Mouse (Mus musculus) E14TG2a.4 (cell line): Measurements from ENCODE around the gene Mlana.

Experiments used
- H3K27me3 ChIP-seq: 2 replicates; pipeline ENCODE4 v1.6.1; 2014; ENCODE audit warnings: low read length, control low read depth; ENCODE audit not compliant: insufficient read depth
- H3K36me3 ChIP-seq: 2 replicates; pipeline ENCODE4 v1.6.1; 2014; ENCODE audit warnings: low read length, control low read depth; ENCODE audit not compliant: insufficient read depth
- H3K4me1 ChIP-seq: replicated peaks from 2 replicates; pipeline ENCODE4 v1.6.1; 2014; ENCODE audit warnings: low read depth, low read length, control low read depth
- H3K4me3 ChIP-seq: replicated peaks from 2 replicates; pipeline ENCODE4 v1.5.1; 2014; ENCODE audit warnings: mild to moderate bottlenecking, low read length
- H3K9me3 ChIP-seq: 2 replicates; pipeline ENCODE4 v1.6.1; 2014; ENCODE audit warnings: low read length, control low read depth
- CTCF ChIP-seq: conservative IDR thresholded peaks from 2 replicates; pipeline ENCODE4 v1.5.1; 2014; ENCODE audit warnings: low read length
- NANOG ChIP-seq: IDR thresholded peaks from 2 replicates; pipeline ENCODE4 v1.6.1; 2014; ENCODE audit warnings: borderline replicate concordance, low read length, mixed read lengths
- POU5F1 ChIP-seq: IDR thresholded peaks from 2 replicates; pipeline ENCODE4 v1.6.1; 2014; ENCODE audit warnings: low read length, borderline replicate concordance

The Mlana gene

DNA sequence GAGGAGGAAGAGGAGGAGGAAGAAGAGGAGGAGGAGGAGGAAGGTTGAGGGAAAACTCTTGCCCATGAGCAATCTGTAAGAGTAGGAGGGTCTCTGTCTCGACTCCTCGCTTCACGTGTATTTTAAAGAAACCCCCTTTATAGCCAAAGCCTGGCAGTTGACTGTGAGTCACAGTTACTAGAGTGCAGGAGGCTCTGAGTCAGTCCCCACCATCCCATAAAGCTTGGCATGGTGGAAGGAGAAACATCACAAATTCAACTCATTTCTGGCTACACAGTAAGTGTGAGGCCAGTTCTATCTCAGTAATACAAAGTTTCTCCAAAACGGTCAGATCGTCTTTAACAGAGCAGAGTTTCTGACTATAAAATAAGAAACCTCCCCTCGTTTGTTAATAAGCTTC, 27.4 kb upstream of the Mlana start:
- H3K4me1 ChIP-seq: peaks cover 61% of the 10 kb centered on the region
- no peaks in the 10 kb centered on the region for H3K36me3 ChIP-seq
- H3K27me3 ChIP-seq: no peaks in the 10 kb centered on the region
- no peak overlapping the region for H3K4me3 ChIP-seq
- TF ChIP-seq NANOG: no peak
- TF ChIP-seq POU5F1: no peak
- TF ChIP-seq CTCF: no peak
- H3K9me3 ChIP-seq: no peaks in the 10 kb centered on the region

DNA sequence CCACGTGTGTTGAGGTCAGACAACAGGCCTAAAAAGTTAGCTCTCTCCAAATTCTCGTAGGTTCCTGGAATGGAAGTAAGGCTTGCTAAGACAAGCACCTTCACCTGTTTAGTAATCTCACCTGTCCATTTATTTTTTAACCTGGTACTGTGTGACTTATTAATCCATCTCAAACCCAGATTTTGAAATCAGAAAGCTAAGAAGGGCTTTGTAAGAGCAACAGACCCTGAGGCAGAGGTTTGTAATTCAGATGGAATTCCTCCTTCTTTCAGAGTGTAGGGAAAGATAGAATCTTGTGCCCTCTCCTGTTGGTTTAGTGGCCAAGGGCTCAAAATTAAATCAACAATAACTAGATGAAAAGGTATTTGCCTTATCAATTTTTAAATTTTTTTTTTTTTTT, 26.5 kb upstream of the Mlana start:
- Histone ChIP-seq H3K4me1 (peaks cover 65% of the 10 kb centered on the region), H3K27me3 (no peaks in the 10 kb centered on the region), H3K4me3 (no peak overlapping the region), H3K36me3 (no peaks in the 10 kb centered on the region), H3K9me3 (no peaks in the 10 kb centered on the region)
- TF ChIP-seq CTCF: no peak
- TF ChIP-seq NANOG: no peak

GRCm38 (mm10) chr19:29672660-29673059, 25.0 kb upstream of the Mlana start:
- H3K27me3 ChIP-seq: no peaks in the 10 kb centered on the region
- H3K4me1 ChIP-seq: peaks cover 58% of the 10 kb centered on the region
- peak overlapping the region; percentile 72 for H3K4me3 ChIP-seq
- no peak for TF ChIP-seq NANOG
- no peak for TF ChIP-seq POU5F1
- TF ChIP-seq CTCF: no peak
- H3K9me3 ChIP-seq: no peaks in the 10 kb centered on the region
- H3K36me3 ChIP-seq: no peaks in the 10 kb centered on the region

- TF ChIP-seq POU5F1: no peak
- TF ChIP-seq NANOG: no peak
- no peak for TF ChIP-seq CTCF
- Histone ChIP-seq H3K9me3 (no peaks in the 10 kb centered on the region), H3K4me1 (peaks cover 54% of the 10 kb centered on the region), H3K4me3 (no peak overlapping the region), H3K36me3 (no peaks in the 10 kb centered on the region), H3K27me3 (no peaks in the 10 kb centered on the region)
Observed at GRCm38 (mm10) chr19:29674946-29675345, 22.7 kb upstream of the Mlana start.

- Histone ChIP-seq H3K27me3 (no peaks in the 10 kb centered on the region), H3K4me1 (peaks cover 58% of the 10 kb centered on the region), H3K36me3 (no peaks in the 10 kb centered on the region), H3K4me3 (0 out of 2 replicates have a peak overlapping the region, but pooled peaks have one; percentile 4), H3K9me3 (no peaks in the 10 kb centered on the region)
- TF ChIP-seq NANOG: no peak
- no peak for TF ChIP-seq POU5F1
- TF ChIP-seq CTCF: no peak
Observed at GRCm38 (mm10) chr19:29675562-29676078, 22.0 kb upstream of the Mlana start.

DNA sequence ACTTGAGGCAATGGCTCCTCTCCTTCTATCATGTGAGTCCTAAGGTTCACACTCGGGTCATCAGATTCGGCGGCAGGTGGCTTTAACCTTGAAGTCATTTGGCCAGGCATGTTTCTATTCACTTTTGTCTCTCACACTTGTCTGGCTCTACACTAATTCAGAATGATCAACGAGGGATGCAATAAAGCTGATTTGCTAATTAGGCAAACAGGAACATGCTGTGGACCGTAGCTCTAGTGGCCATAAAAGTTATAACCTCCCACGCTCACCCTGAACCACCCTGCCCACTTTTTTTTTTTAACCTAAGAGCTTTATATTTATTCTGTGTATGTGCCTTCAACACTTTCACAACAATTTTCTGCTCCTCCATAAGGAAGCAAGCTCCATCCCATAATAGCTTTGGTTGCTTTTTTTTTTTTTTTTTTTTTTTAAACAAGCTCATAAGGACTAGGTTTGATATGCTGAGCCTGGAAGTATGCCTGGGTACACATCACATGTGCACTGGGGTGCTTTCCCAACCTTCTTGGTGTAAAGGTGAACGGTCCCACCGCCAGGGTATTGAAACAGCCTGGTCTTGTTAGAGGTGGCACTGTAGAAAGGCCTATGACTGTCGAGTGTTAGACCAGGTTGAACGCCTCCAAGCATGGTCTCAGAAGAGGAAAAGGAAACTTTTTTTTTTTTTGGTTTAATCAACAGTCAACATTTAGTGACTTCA, 21.0 kb upstream of the Mlana start:
- TF ChIP-seq POU5F1 (no peak), CTCF (no peak), NANOG (no peak; the same call in 1 of the 2 replicates)
- H3K36me3 ChIP-seq: no peaks in the 10 kb centered on the region

GRCm38 (mm10) chr19:29678181-29678778, 19.3 kb upstream of the Mlana start:
- TF ChIP-seq NANOG (no peak), CTCF (no peak), POU5F1 (no peak)
- Histone ChIP-seq H3K4me1 (peaks cover 45% of the 10 kb centered on the region), H3K4me3 (no peak overlapping the region), H3K27me3 (no peaks in the 10 kb centered on the region), H3K36me3 (no peaks in the 10 kb centered on the region), H3K9me3 (peaks cover 10% of the 10 kb centered on the region; the same call in 1 of the 2 replicates)

More for the DNA sequence above, 21.0 kb upstream of the Mlana start:
- H3K27me3 ChIP-seq: no peaks in the 10 kb centered on the region
- H3K9me3 ChIP-seq: no peaks in the 10 kb centered on the region
- H3K4me3 ChIP-seq: no peak overlapping the region
- H3K4me1 ChIP-seq: peaks cover 58% of the 10 kb centered on the region

GRCm38 (mm10) chr19:29680182-29681152, 17.2 kb upstream of the Mlana start:
- TF ChIP-seq CTCF (no peak), POU5F1 (no peak), NANOG (no peak)
- peaks cover 30% of the 10 kb centered on the region for H3K9me3 ChIP-seq

More at GRCm38 (mm10) chr19:29680182-29681152, 17.2 kb upstream of the Mlana start:
- peaks cover 23% of the 10 kb centered on the region for H3K4me1 ChIP-seq
- H3K4me3 ChIP-seq: no peak overlapping the region
- H3K27me3 ChIP-seq: no peaks in the 10 kb centered on the region
- no peaks in the 10 kb centered on the region for H3K36me3 ChIP-seq
